Mouse (Mus musculus) G1E (cell line): ENCODE data around the gene Hgd.

Experiments
- CTCF ChIP-seq: IDR thresholded peaks from 2 replicates; pipeline ENCODE4 v1.5.1; 2012; ENCODE audit warnings: low read depth, low read length, inconsistent platforms, mixed read lengths
- TAL1 ChIP-seq: conservative IDR thresholded peaks from 2 replicates; pipeline ENCODE4 v1.6.1; 2012; ENCODE audit warnings: low read depth, low read length, inconsistent platforms, mixed read lengths

DNA sequence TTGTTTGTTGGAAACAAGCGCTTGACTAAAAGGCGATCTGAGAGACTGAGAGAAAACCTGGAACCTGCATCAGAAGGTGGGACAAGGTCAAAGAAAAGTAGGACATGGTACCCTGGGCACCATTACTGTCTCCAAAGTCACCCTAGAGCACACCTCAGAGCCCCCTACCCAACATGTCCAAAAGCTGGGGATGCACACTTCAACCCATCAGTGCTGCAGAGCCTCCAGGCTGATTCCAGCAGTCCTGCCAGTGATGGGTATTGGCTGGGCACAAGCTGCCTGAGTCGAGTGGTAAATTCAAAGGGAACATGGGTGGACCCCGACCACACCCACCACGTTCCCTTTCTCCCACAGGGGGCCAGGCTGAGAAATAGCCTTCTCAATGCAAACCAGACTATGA is 95.4 kb downstream of the Hgd start:
- no peak for TF ChIP-seq TAL1
- no peak for TF ChIP-seq CTCF
